Mouse (Mus musculus): ENCODE data around the gene Alg5. TPM values are rescaled to one million over a fixed set of nuclear protein-coding genes. Genes with fewer than 3 reads are reported as not detected.

Gene Alg5
- polyA plus RNA-seq, 1 experiment = 16.3 TPM

- TF ChIP-seq POLR2A (IDR thresholded peaks at IDR 0.05; ENCODE audit: borderline replicate concordance, control insufficient read depth, low read depth, low read length) = no peak
- no peak for TF ChIP-seq CTCF (IDR thresholded peaks at IDR 0.05; ENCODE audit: control insufficient read depth, insufficient read depth, low read length)
- Histone ChIP-seq H3K4me1 (ENCODE audit: control insufficient read depth, insufficient read depth, low read length) (no peaks in the 10 kb centered on the region), H3K27ac (ENCODE audit: control insufficient read depth, insufficient read depth, low read depth, low read length, poor library complexity) (no peak overlapping the region), H3K4me3 (replicated peaks; ENCODE audit: control insufficient read depth, low read depth, low read length) (no peak overlapping the region)
- 82% methylated on average over 14 of the region's 14 CpGs for WGBS
Measured at GRCm38 (mm10) chr3:54766034-54766433, 30.7 kb downstream of the Alg5 start.

- 80% methylated on average over 5 of the region's 5 CpGs for WGBS
- H3K4me1 ChIP-seq (ENCODE audit: control insufficient read depth, insufficient read depth, low read length) = no peaks in the 10 kb centered on the region
- H3K27ac ChIP-seq (ENCODE audit: control insufficient read depth, insufficient read depth, low read depth, low read length, poor library complexity) = no peak overlapping the region
- TF ChIP-seq CTCF (IDR thresholded peaks at IDR 0.05; ENCODE audit: control insufficient read depth, insufficient read depth, low read length) (no peak), POLR2A (IDR thresholded peaks at IDR 0.05; ENCODE audit: borderline replicate concordance, control insufficient read depth, low read depth, low read length) (no peak)
- no peak overlapping the region for H3K4me3 ChIP-seq (replicated peaks; ENCODE audit: control insufficient read depth, low read depth, low read length)
Measured at GRCm38 (mm10) chr3:54766811-54767210, 31.5 kb downstream of the Alg5 start.

GRCm38 (mm10) chr3:54768592-54768991, 33.3 kb downstream of the Alg5 start:
- WGBS = 62% methylated on average over 8 of the region's 8 CpGs
- Histone ChIP-seq H3K4me1 (ENCODE audit: control insufficient read depth, insufficient read depth, low read length) (no peaks in the 10 kb centered on the region), H3K4me3 (replicated peaks; ENCODE audit: control insufficient read depth, low read depth, low read length) (no peak overlapping the region), H3K27ac (ENCODE audit: control insufficient read depth, insufficient read depth, low read depth, low read length, poor library complexity) (no peak overlapping the region)
- TF ChIP-seq POLR2A (IDR thresholded peaks at IDR 0.05; ENCODE audit: borderline replicate concordance, control insufficient read depth, low read depth, low read length) (no peak), CTCF (IDR thresholded peaks at IDR 0.05; ENCODE audit: control insufficient read depth, insufficient read depth, low read length) (no peak)

- no peak overlapping the region for H3K4me3 ChIP-seq (replicated peaks; ENCODE audit: control insufficient read depth, low read depth, low read length)
- TF ChIP-seq POLR2A (IDR thresholded peaks at IDR 0.05; ENCODE audit: borderline replicate concordance, control insufficient read depth, low read depth, low read length) = no peak
- TF ChIP-seq CTCF (IDR thresholded peaks at IDR 0.05; ENCODE audit: control insufficient read depth, insufficient read depth, low read length) = no peak
- 75% methylated on average over 17 of the region's 17 CpGs for WGBS
- no peak overlapping the region for H3K27ac ChIP-seq (ENCODE audit: control insufficient read depth, insufficient read depth, low read depth, low read length, poor library complexity)
- H3K4me1 ChIP-seq (ENCODE audit: control insufficient read depth, insufficient read depth, low read length) = no peaks in the 10 kb centered on the region
Measured at GRCm38 (mm10) chr3:54769349-54770275, 34.3 kb downstream of the Alg5 start.

DNA sequence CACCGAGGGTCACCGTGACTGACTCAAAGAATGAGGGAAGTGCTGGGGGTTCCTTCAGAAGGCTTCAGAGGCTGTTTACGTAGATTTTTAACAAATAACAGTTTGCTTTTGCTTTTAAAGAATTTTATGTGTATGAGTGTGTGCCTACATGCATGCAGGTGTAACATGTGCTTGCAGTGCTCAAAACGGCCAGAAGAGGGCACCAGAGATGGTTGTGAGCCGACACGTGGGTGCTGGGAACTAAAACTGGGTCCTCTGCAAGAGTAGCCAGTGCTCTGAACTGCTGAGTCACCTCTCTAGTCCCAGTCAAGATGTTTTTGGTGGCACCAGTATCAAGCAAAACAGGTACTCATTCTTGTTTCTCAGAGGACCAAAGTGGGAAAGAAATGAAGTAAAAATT, 38.3 kb downstream of the Alg5 start:
- H3K4me1 ChIP-seq (ENCODE audit: control insufficient read depth, insufficient read depth, low read length) = no peaks in the 10 kb centered on the region
- H3K4me3 ChIP-seq (replicated peaks; ENCODE audit: control insufficient read depth, low read depth, low read length) = no peak overlapping the region
- no peak overlapping the region for H3K27ac ChIP-seq (ENCODE audit: control insufficient read depth, insufficient read depth, low read depth, low read length, poor library complexity)
- TF ChIP-seq POLR2A (IDR thresholded peaks at IDR 0.05; ENCODE audit: borderline replicate concordance, control insufficient read depth, low read depth, low read length) (no peak), CTCF (IDR thresholded peaks at IDR 0.05; ENCODE audit: control insufficient read depth, insufficient read depth, low read length) (peak; percentile 26; the same call in 1 of the 2 replicates)
- 79% methylated on average over 6 of the region's 6 CpGs for WGBS

- 63% methylated on average over 7 of the region's 7 CpGs for WGBS
- no peak overlapping the region for H3K27ac ChIP-seq (ENCODE audit: control insufficient read depth, insufficient read depth, low read depth, low read length, poor library complexity)
- no peak for TF ChIP-seq POLR2A (IDR thresholded peaks at IDR 0.05; ENCODE audit: borderline replicate concordance, control insufficient read depth, low read depth, low read length)
- H3K4me1 ChIP-seq (ENCODE audit: control insufficient read depth, insufficient read depth, low read length) = no peaks in the 10 kb centered on the region
- H3K4me3 ChIP-seq (replicated peaks; ENCODE audit: control insufficient read depth, low read depth, low read length) = no peak overlapping the region
Measured at GRCm38 (mm10) chr3:54775989-54776631, 40.8 kb downstream of the Alg5 start.

- Histone ChIP-seq H3K27ac (ENCODE audit: control insufficient read depth, insufficient read depth, low read depth, low read length, poor library complexity) (no peak overlapping the region), H3K4me3 (replicated peaks; ENCODE audit: control insufficient read depth, low read depth, low read length) (no peak overlapping the region), H3K4me1 (ENCODE audit: control insufficient read depth, insufficient read depth, low read length) (no peaks in the 10 kb centered on the region)
- TF ChIP-seq POLR2A (IDR thresholded peaks at IDR 0.05; ENCODE audit: borderline replicate concordance, control insufficient read depth, low read depth, low read length) = no peak
- no peak for TF ChIP-seq CTCF (IDR thresholded peaks at IDR 0.05; ENCODE audit: control insufficient read depth, insufficient read depth, low read length)
- WGBS = 48% methylated on average over 2 of the region's 2 CpGs
Measured at GRCm38 (mm10) chr3:54790601-54791000, 55.3 kb downstream of the Alg5 start.

DNA sequence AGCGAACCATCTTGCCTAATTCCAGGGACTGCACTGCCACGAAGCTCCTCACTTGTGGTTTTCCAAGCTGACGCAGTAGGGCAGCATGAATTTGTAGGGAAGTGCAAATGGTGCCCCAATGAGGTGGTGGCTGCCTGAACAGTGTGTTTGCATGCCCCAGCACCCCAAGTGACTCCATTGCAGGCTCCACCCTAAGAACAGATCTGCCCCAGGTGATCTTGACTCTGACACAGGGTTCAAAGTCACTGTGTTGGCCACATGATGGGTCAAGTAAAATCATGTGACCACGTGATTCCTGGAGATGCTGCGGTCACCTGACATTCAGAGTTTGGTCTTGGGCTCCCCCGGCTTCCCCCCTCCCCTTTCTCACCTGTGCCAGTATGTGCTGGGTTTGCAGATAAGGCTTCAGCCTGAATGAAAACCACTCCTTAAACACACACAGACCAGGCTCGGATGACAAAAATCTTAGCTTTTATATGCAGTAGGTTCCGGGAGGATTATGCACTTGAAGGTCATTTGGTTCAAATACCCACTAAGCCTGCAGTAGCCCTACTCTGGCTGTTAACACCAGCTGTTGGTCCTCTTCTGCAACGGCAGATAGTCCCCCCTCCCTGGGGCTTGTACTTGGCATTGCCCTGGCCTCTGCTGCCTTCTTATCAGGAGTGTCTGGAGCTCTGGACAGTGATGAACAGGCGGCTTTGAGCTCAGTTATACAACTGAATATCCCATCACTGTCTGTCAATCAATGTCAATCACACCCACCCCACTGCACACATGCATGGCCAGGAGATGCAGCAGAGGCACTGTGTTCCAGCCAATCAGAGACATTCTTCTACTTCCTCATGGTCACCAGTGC, 56.7 kb downstream of the Alg5 start:
- WGBS = 72% methylated on average over 10 of the region's 10 CpGs
- Histone ChIP-seq H3K4me1 (ENCODE audit: control insufficient read depth, insufficient read depth, low read length) (no peaks in the 10 kb centered on the region), H3K27ac (ENCODE audit: control insufficient read depth, insufficient read depth, low read depth, low read length, poor library complexity) (no peak overlapping the region), H3K4me3 (replicated peaks; ENCODE audit: control insufficient read depth, low read depth, low read length) (no peak overlapping the region)
- TF ChIP-seq CTCF (IDR thresholded peaks at IDR 0.05; ENCODE audit: control insufficient read depth, insufficient read depth, low read length) (no peak), POLR2A (IDR thresholded peaks at IDR 0.05; ENCODE audit: borderline replicate concordance, control insufficient read depth, low read depth, low read length) (no peak)

Measured in bone marrow, adult 2 months (tissue).